9 mouse cellular contexts compared by ENCODE assay signal in genomic region chr15:83471476-83471875, GRCm38 (mm10). TPM values are rescaled to one million over a fixed set of nuclear protein-coding genes. Genes with fewer than 3 reads are reported as not detected.
DNase-seq lines count a peak whose midpoint lies in the region; ATAC-seq lines count a peak whose summit lies in the region.
"Had no signal": no experiment of that assay in that cellular context is flagged by ENCODE, and none has a peak within 500 bp of the region (broad histone marks: within the 10 kb centered on the region; RNA-seq: fewer than 3 reads in every experiment).

No protein-coding gene starts in this region.

- no peak overlapping the region for H3K4me2 ChIP-seq in forebrain, embryonic 15.5 days (replicated peaks)
- H3K4me2 ChIP-seq in forebrain, embryonic 12.5 days = no peak overlapping the region
- no peak overlapping the region for H3K4me2 ChIP-seq in midbrain, embryonic 16.5 days (ENCODE audit: low read length)

- no peaks in the 10 kb centered on the region for H3K36me3 ChIP-seq in forebrain, embryonic 15.5 days
- H3K36me3 ChIP-seq in forebrain, embryonic 12.5 days (replicated peaks) = no peaks in the 10 kb centered on the region
- H3K36me3 ChIP-seq in midbrain, embryonic 16.5 days (ENCODE audit: control insufficient read depth, insufficient read depth, low read length) = no peaks in the 10 kb centered on the region

- no peaks in the 10 kb centered on the region for H3K9me3 ChIP-seq in forebrain, embryonic 15.5 days
- no peaks in the 10 kb centered on the region for H3K9me3 ChIP-seq in forebrain, embryonic 12.5 days
- no peaks in the 10 kb centered on the region for H3K9me3 ChIP-seq in midbrain, embryonic 16.5 days (replicated peaks; ENCODE audit: control insufficient read depth, low read length, poor library complexity, severe bottlenecking)
- H3K9me3 ChIP-seq: megakaryocyte, embryonic 14.5 days had no signal

- ATAC-seq in forebrain, embryonic 15.5 days (replicated peaks) = 0 out of 2 replicates have a peak, but pooled peaks have one; percentile 61
- no peak for ATAC-seq in forebrain, embryonic 12.5 days (ENCODE audit: low FRiP score)
- ATAC-seq in midbrain, embryonic 16.5 days = no peak

- 57% methylated on average over 7 of the region's 7 CpGs for WGBS in forebrain, embryonic 15.5 days
- WGBS in forebrain, embryonic 12.5 days = 80% methylated on average over 6 of the region's 7 CpGs
- 75% methylated on average over 7 of the region's 7 CpGs for WGBS in midbrain, embryonic 16.5 days

- DNase-seq in MN1 (ENCODE audit: low spot score) = peak; percentile 33
- peak; percentile 76 for DNase-seq in heart, adult 8-10 months (ENCODE audit: low spot score)
- DNase-seq in kidney, postnatal 10 days = peak; percentile 56
- DNase-seq in embryo, embryonic 9.5 days (ENCODE audit: extremely low spot score) = no peak
- no peak for DNase-seq in frontal cortex, adult 2 months (ENCODE audit: extremely low spot score in 1 of 2, low spot score in 1 of 2)

- H3K4me1 ChIP-seq in forebrain, embryonic 15.5 days = no peaks in the 10 kb centered on the region
- no peaks in the 10 kb centered on the region for H3K4me1 ChIP-seq in forebrain, embryonic 12.5 days
- no peaks in the 10 kb centered on the region for H3K4me1 ChIP-seq in midbrain, embryonic 16.5 days (ENCODE audit: control insufficient read depth, insufficient read depth, low read length)

- no peaks in the 10 kb centered on the region for H3K27me3 ChIP-seq in forebrain, embryonic 15.5 days
- H3K27me3 ChIP-seq in forebrain, embryonic 12.5 days = no peaks in the 10 kb centered on the region
- H3K27me3 ChIP-seq in midbrain, embryonic 16.5 days (ENCODE audit: control insufficient read depth, insufficient read depth, low read depth, low read length) = no peaks in the 10 kb centered on the region

- no peak overlapping the region for H3K4me3 ChIP-seq in forebrain, embryonic 15.5 days
- no peak overlapping the region for H3K4me3 ChIP-seq in forebrain, embryonic 12.5 days (replicated peaks)
- no peak overlapping the region for H3K4me3 ChIP-seq in midbrain, embryonic 16.5 days (ENCODE audit: low read depth, low read length)
- H3K4me3 ChIP-seq: megakaryocyte, embryonic 14.5 days had no signal

- H3K27ac ChIP-seq in forebrain, embryonic 15.5 days (replicated peaks) = no peak overlapping the region
- no peak overlapping the region for H3K27ac ChIP-seq in forebrain, embryonic 12.5 days
- no peak overlapping the region for H3K27ac ChIP-seq in midbrain, embryonic 16.5 days (ENCODE audit: low read length)

- no peak overlapping the region for H3K9ac ChIP-seq in forebrain, embryonic 15.5 days (replicated peaks)
- no peak overlapping the region for H3K9ac ChIP-seq in forebrain, embryonic 12.5 days
- H3K9ac ChIP-seq in midbrain, embryonic 16.5 days (ENCODE audit: low read depth, low read length) = no peak overlapping the region

RNA-seq across cellular contexts. Expression of gene Pacsin2, which starts 7.1 kb away (rescaled TPM):
- polyA plus RNA-seq in forebrain, embryonic 15.5 days (2015; fragmentation: Nextera tagmentation; extraction: Ambion mirVana) = 21.5 and 25.5 TPM in 2 replicates
- polyA plus RNA-seq in forebrain, embryonic 12.5 days (2016; fragmentation: Nextera tagmentation; extraction: Ambion mirVana) = 37.0 and 40.7 TPM in 2 replicates
- 100 to 1,000 TPM; 209 to 267 (median 247) TPM for total RNA-seq in heart, adult 8-10 months (2022)
- 23.4 and 23.5 TPM in 2 replicates for polyA plus RNA-seq in midbrain, embryonic 16.5 days (2015; fragmentation: Nextera tagmentation; extraction: Ambion mirVana)
- polyA plus RNA-seq in frontal cortex, adult 2 months (2012; rRNA removed) = 231 and 243 TPM in 2 replicates

RNA-seq across cellular contexts. Expression of gene Ttll1, which starts 39.2 kb away (rescaled TPM):
- polyA plus RNA-seq in forebrain, embryonic 15.5 days (2015; fragmentation: Nextera tagmentation; extraction: Ambion mirVana) = 101 and 103 TPM in 2 replicates
- polyA plus RNA-seq in forebrain, embryonic 12.5 days (2016; fragmentation: Nextera tagmentation; extraction: Ambion mirVana) = 57.0 and 62.4 TPM in 2 replicates
- 10 to 100 TPM; 51.7 to 73.3 (median 59.8) TPM for total RNA-seq in heart, adult 8-10 months (2022)
- 130 TPM in 2 replicates for polyA plus RNA-seq in midbrain, embryonic 16.5 days (2015; fragmentation: Nextera tagmentation; extraction: Ambion mirVana)
- 51.6 and 52.9 TPM in 2 replicates for polyA plus RNA-seq in frontal cortex, adult 2 months (2012; rRNA removed)

RNA-seq across cellular contexts. Expression of gene Bik, which starts 55.2 kb away (rescaled TPM):
- 0.60 and 1.2 TPM in 2 replicates for polyA plus RNA-seq in forebrain, embryonic 15.5 days (2015; fragmentation: Nextera tagmentation; extraction: Ambion mirVana)
- polyA plus RNA-seq in forebrain, embryonic 12.5 days (2016; fragmentation: Nextera tagmentation; extraction: Ambion mirVana) = 1.4 and 1.7 TPM in 2 replicates
- 10 to 100 TPM in 1 of 4 experiments, 1 to 10 TPM in 3; 7.6 to 12.5 (median 9.4) TPM for total RNA-seq in heart, adult 8-10 months (2022)
- polyA plus RNA-seq in midbrain, embryonic 16.5 days (2015; fragmentation: Nextera tagmentation; extraction: Ambion mirVana) = 0.26 and 0.55 TPM in 2 replicates
- 0.30 and 0.59 TPM in 2 replicates for polyA plus RNA-seq in frontal cortex, adult 2 months (2012; rRNA removed)

Comparison
In these comparisons a context has a peak if more than half of its experiments do, and no peak if none do; other contexts are left out.
1. DNase-seq: peak in MN1 (single experiment), heart, adult 8-10 months (single experiment) and kidney, postnatal 10 days (single experiment); none in embryo, embryonic 9.5 days (single experiment) and frontal cortex, adult 2 months (0 of 2).